Mouse (Mus musculus) CD4-positive, CD25-positive, alpha-beta regulatory T cell, adult 2 months (primary cell): Measurements from ENCODE around the gene Tnnt3.

Experiments used
- DNase-seq: peaks from one replicate; pipeline ENCODE4 v3.0.0-alpha.2; 2012; ENCODE audit warnings: low read depth, low spot score

The Tnnt3 gene

GRCm38 (mm10) chr7:142476795-142477452 lies 21.7 kb upstream of the Tnnt3 start:
- DNase-seq = no peak

- DNase-seq = no peak
Measured at GRCm38 (mm10) chr7:142478001-142478400, 20.6 kb upstream of the Tnnt3 start.

- no peak for DNase-seq
Measured at GRCm38 (mm10) chr7:142478574-142478973, 20.1 kb upstream of the Tnnt3 start.

DNA sequence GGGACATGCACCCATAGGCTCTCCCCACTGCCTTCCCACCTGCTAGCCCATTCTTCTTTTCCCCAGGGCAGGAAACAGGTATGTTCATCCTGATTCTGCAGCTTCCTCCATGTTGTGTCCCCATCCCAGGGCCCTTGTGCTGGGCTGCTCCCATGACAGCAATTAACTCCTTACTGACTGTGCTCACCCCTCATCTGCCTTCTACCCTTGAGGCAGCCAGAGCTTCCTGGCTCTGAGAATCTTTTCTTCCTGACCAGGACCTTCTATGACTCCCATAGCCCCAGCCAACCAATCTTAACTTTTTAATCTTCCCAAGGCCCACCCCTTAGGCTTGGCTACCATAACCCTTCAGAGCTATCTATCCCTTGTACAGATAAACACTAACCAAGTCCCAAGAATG lies 19.3 kb upstream of the Tnnt3 start:
- no peak for DNase-seq

DNA sequence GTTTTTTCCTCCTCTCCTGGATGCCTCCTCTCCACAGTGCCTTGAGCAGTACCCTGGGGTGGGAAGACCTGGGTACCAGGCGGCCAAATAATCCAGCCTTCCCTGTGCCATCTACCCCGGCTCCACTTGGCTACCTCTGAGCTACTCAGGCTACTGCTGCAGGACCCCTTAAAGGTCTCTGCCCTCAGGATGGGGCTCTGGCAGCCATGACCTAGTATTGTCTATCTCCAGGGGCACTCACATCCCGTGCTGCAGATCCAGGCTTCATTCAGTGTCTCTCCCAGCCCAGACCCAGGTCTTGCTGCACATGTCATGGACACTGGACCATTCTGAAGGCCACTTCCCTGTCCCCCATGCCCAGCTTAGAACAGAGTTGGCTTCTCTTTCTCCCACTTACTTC lies 18.8 kb upstream of the Tnnt3 start:
- DNase-seq = no peak

DNA sequence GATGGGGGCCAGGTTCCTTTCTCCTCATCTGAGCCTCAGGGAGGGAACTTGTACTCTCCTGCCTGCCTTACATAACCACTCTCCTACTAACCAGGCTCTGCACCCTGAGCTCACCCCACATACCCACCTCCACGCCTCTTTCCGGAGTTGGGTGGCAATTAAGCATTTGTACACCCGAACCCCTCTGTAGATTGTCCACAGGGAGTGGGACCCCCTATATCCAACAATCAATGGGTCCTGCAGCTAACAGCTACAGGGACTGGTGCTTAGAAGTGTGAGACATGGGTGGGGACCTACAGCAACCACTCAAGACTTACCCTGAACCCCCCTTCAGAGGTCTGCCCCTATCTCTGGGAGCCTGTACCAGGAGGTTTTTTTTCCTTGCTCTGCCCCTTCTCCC lies 18.0 kb upstream of the Tnnt3 start:
- no peak for DNase-seq

DNA sequence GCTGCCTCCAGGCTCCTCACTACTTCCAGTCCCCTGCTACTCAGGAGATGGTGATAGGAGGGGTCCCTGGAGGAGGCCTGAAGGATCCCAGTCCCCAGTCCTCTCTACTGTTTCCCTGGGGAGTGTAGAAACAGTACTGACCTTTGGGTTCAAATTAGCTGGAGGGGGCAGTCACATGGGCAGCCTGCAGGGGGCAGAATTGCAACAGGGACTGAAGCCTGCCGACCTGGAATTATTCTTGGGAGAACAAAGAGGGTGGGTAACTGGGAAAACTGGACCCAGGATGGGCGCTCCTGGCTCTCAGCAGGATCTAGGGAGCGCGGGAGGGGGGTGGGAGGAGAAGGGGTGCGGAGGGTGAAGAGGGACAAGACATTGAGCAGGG lies 17.5 kb upstream of the Tnnt3 start:
- DNase-seq = peak; percentile 44

GRCm38 (mm10) chr7:142481568-142482255 lies 16.9 kb upstream of the Tnnt3 start:
- peak; percentile 36 for DNase-seq

- peak; percentile 29 for DNase-seq
Measured at GRCm38 (mm10) chr7:142482256-142482609, 16.4 kb upstream of the Tnnt3 start.

GRCm38 (mm10) chr7:142483136-142483535 lies 15.5 kb upstream of the Tnnt3 start:
- no peak for DNase-seq

DNA sequence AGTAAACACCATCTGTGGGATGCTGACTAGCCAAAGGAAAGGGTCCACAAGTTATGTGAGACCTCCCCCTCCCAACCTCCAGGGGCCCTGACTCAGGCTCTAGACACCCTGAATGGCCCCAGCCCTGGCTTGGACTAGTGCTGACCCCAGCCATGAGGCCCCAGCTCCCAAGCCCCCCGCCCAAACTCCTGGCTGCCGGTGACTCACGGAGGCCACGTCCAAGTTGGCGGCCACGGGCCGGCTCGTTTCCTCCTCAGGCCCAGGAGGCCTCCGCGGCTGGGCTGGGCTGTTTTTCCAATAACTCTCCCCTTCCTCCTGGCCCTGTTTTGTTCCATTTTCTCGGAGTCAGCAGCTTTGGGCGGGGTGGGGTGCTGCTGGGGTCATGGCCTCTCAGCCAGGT lies 13.9 kb upstream of the Tnnt3 start:
- no peak for DNase-seq

DNA sequence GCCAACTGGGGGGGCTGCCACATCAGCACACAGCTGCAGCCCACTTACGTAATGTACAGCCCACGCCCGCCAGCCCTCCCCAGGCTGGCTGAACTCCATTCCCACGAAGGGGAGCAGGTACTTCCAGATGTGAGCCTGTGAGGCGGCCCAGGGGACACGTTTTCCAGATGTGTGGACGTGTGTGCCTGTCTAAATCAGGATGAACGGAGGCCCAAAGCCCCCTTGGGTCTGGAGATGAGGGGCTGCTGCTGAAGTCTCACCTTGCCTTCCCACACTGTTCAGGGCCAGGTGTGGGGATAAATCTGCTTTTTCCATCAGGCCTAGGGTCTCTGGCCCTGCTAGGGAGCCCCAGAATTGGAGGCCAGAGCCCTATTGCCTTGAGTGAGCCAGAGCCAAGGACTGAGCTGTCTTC lies 11.9 kb upstream of the Tnnt3 start:
- no peak for DNase-seq

DNA sequence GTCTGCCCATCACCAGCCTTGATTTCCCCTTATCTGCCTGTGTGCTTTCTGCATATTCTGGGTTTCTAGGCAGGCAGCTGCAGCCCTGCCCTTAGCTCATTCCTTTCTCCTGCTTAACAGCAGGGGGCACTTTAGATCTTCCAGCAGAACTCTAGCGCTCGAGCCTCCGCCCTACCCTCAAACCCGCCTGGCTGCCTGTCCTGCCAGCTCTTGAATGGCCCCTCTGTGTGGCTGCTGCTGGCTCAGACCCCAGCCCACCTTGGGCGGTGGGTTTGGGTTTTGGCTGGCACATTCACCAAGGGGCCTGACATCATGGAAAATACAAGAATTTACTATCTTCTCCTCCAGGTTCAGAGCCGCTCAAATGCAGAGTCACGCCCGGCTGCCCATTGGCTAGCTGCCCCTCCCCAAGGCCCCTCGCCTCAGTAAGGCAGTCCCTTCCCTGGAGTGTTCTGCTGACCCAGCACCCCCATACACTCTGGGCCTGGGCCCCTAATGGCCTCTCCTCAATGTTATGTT lies 11.2 kb upstream of the Tnnt3 start:
- DNase-seq = no peak

GRCm38 (mm10) chr7:142488053-142488452 lies 10.6 kb upstream of the Tnnt3 start:
- no peak for DNase-seq

DNA sequence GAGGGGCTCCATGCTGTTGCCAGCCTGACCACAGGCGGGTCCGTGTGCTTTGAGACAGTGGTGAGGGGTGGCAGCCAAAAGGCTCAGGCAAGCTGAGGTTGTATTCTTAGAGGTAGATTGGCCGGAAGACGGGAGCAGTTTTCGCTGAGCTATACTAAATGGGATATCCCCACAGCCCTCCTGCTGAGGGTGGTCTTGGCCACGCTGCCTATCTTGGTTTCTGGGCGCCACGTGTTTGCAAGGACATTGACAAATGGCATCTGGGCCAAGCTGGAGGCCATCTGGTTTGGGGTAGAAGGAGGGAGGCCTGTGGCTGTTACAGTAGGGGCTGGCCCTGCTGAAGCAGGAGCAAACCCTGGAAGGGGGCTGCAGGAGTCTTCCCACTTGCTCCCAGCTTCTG lies 5.1 kb upstream of the Tnnt3 start:
- DNase-seq = no peak

- no peak for DNase-seq
Measured at GRCm38 (mm10) chr7:142496158-142496557, 2.5 kb upstream of the Tnnt3 start.

DNA sequence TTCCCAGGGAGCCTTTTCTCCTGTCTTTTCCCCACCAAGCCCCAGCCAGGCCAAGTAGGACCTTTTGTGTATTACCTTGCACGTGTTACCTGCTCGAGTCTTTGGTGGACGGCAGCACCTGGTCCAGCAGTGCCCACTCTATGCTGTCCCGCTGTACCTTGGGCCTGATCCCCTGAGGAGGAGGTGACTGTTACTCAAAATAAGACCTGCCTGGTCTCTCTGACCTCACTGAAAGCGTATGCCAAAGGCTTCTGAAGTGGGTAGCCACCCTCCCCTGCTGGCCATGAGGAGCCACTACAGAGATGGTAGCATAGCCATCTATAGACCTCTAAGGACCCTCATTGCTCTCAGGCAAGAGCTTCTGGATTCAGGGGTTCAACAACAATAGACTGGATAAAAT lies 1.8 kb upstream of the Tnnt3 start:
- DNase-seq = peak; percentile 50

- peak; percentile 57 for DNase-seq
Measured at GRCm38 (mm10) chr7:142497775-142498174, 861 bp upstream of the Tnnt3 start.

DNA sequence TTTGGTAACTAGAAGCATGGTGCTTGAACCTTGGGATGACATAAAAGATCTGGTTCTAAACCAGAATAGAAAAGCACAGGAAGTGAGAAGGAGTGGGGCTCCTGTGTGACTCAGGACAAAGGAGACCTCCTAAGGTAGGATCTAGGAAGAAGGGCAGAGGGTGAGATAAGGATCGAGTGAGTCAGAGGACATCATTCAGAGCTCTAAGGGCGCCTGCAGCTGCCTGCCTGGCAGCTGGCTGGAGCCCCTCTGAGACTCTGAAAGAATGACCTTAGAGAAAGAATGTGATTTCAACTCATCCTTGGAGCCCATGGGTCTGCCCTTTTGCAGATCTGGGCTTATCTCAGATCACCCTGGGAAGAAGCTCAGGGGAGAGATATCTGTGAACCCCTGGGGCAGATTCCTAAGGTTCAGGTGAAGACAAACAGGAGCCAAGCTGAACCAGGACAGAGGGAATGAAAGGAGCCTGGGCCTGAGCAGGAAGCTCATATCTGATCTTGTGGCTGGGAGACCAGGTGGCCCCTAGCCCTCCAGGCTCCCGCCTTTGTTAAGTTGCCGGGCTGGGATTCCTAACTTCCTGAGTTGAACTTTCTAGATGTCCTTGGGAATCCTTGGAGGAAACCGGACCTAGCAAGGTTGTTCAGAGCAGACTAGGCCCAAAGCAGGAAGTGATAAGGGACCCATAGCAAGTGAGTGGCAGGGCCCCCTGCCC lies 530 bp downstream of the Tnnt3 start:
- no peak for DNase-seq

- no peak for DNase-seq
Measured at GRCm38 (mm10) chr7:142500032-142500431, 1.4 kb downstream of the Tnnt3 start.

DNA sequence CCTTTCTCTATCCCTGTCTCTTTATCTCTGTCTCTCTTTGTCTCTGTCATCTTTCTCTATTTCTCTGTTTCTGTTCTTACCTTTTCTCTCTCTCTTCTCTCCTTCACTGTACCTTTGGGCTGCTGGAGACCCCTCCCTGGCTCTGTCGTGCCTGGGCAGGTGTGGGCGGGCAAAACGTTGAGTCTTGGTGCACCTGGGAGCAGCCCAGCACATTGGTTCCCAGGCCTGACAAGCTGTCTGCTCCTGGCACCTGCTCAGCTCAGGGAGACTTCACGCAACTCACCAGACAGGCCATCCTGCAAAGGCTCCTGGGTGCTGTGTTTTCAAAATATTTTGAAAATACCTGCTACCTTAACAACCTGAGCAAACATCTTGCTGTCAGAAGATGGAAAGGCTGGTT lies 4.6 kb downstream of the Tnnt3 start:
- no peak for DNase-seq

DNA sequence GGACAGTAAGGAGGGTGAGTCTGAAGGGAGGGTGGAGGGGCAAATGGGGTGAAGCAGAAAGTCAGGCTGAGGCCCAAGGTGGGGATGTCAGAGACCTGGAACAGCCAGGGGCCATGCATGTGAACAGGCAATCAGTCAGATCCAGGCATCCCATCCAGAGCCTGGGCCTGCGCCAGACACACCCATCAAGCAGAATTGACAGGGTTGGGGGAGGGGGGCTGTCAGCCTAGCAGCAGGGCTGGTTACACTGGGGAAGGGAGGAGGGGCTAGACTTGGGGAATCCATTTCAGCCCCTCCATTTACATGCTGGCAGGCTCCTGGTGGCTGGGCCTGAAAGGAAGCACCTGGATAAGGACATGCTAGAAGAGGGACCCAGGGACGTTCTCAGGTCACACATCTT lies 7.3 kb downstream of the Tnnt3 start:
- no peak for DNase-seq

- no peak for DNase-seq
Measured at GRCm38 (mm10) chr7:142506501-142506900, 7.9 kb downstream of the Tnnt3 start.
